Mouse (Mus musculus): ENCODE measurements around the gene Ryr2. TPM values are rescaled to one million over a fixed set of nuclear protein-coding genes. Genes with fewer than 3 reads are reported as not detected.
"Not testable (repeated sequence)": the region's sequence is repeated elsewhere in the genome, so short reads cannot be mapped to it uniquely, and the experiment has no call there.

The Ryr2 gene
- total RNA-seq, 4 experiments from 2014 or later, result 0.35 to 0.77 (median 0.58) TPM

DNA sequence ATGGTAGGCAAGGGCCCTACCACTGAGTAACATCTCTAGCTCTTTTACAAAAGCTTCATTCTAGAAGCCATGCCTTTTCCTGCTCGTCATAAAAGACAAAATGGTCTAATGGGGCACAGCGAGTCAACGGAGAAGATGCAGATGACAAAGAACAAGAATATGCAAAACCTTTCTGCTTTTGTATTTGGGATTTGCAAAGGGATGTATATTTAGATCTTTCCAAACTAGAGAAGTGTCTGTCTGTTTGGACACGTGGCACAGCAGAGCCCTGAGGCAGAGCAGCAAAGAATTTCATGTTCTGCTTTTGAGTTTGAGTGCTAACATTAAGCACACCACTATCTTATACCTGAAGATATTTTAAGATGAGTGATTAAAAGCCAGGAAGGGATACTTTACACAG is 224.4 kb downstream of the Ryr2 start:
- no peak for DNase-seq (ENCODE audit: low spot score in 2 of 2)

DNA sequence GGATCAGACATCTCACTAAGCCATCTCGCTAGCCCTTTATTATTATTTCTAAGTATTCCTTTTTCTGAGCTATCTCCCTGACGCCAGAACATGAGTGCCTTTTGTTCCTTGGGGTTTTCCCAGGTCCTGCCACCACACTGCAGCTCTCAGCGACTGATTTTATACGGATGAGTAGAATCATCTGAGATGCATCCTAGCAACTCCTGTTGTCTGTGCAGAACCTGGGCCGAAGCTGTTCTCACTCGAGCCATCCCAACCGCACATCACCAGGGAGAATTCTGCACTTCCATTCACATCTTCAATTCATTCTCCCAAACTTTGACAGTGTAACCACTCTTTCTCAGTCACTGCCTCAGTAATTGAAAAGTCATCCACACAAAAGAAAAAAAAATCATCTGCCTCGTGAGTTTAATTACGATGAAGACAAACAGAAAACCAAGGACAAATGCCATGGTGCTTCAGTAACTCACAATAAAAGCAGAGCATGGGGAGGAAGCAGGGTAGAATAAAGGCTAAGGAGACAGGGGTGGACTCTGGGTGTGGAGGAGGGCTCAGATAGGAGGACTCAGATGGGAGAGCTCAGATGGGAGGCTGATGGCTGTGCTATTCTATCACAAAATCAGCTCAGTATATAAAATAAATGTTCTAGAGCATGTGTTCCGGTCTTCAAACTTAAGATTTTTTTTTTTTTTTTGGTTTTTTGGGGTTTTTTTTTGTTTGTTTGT is 226.1 kb downstream of the Ryr2 start:
- DNase-seq (ENCODE audit: low spot score in 2 of 2), result no peak

DNA sequence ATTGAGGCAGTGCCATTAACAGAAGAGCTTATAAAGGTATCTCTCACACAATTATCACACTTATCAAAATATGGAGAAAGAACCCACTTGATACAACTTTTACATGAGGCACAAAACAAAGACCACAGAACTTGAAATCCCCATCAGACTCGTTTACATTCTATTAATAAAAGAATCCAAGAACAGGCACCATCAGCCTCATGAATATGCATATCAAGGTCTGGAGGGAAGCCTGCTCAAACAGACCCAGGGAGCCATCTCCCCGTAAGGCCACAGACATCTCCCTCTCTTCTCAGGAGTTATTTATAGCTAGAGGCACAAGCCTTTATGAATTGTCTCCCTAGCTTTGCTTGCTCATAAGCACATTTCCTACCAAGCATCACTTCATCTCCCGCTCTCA is 227.7 kb downstream of the Ryr2 start:
- DNase-seq (ENCODE audit: low spot score in 2 of 2), result no peak

DNA sequence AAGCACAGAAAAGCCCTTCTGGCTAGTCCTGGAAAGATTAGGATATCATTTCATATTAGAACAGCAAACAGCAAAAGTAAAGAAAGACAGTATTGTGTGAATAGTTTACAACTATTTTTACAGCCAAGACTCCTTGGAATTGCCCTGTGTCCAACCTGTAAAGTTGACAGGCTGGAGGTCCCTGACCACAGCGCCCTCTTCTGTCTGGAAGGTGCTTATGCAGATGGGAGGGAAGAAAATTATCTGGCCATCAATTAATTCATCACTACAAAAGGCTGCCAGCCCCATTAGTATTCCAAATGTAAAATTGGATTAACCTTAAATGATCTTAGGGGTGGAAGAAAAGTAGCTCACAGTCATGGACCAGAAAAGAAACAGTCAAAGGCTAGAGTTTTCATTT is 231.9 kb downstream of the Ryr2 start:
- DNase-seq (ENCODE audit: low spot score in 2 of 2), result no peak

DNA sequence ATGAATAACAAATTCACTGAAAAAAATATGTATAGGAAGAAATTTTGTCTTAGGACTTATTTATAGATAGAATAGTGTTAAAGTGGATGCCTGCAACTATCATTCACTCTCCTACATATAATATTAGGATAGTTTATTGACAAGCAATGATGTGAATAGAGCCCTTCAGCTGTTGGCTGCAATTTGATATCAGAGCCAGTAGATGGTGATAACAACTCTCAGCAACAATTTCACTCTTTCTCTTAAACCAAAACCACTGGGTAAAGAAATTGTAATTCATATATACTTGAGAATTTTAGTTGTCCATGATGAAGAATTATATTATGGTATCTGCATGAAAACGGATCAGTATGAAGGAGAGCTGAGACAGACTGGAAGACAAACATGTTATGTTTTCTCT is 236.8 kb downstream of the Ryr2 start:
- no peak for DNase-seq (ENCODE audit: low spot score in 2 of 2)

DNA sequence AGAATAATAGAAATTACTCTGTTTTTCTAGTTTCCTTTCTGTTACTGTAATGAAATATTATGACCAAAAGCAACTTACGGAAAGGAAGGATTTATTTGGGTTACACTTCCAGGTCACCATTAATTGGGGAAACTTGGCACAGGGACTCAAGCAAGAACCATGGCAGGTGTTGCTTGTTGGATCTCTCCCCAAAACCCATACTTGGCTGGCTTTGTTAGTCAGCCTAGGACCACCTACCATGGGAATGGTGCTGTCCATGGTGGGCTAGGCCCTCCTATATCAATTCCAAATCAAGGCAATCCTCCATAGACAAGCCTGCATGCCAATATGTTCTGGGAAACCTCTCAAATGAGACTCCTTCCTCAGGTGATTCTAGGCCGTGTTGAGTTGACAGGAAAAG is 237.3 kb downstream of the Ryr2 start:
- no peak for DNase-seq (ENCODE audit: low spot score in 2 of 2)

DNA sequence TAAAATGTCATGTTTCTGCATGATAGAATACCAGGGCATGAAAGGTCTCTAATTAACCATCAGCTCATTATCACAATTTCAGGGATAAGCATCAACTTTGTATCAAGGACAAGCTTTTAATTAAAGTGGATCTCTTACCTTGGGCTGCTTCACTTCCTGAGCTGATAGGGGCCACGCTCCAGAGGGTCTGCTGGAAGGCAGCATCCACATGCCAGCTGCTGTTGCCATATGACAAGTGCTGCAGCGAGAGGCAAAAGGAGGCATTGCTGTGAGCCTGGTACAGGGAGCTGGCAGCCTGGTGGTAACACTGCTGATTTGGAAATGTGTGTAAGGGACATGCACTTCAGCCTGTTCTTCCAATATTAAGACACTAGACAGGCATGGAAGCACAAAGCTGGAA is 237.8 kb downstream of the Ryr2 start:
- no peak for DNase-seq (ENCODE audit: low spot score in 2 of 2)

DNA sequence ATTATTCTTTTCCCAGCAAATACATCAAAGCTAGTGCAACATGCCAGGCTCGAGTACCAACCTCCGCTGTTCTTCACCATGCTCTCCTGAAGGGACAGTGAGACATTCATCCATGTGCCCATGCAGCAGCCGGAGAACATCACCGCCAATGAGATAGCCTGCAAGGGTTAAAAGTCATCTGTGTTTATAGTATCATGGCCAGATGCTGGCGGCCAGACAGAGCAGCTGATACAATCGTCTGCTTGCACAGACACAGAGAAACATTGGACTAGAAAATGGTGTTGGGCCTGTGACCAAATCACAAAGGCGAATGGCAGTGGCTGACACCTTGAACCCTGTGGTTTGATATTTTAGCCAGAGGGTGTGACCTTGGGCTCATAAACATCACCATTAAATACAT is 238.7 kb downstream of the Ryr2 start:
- no peak for DNase-seq (ENCODE audit: low spot score in 2 of 2)

DNA sequence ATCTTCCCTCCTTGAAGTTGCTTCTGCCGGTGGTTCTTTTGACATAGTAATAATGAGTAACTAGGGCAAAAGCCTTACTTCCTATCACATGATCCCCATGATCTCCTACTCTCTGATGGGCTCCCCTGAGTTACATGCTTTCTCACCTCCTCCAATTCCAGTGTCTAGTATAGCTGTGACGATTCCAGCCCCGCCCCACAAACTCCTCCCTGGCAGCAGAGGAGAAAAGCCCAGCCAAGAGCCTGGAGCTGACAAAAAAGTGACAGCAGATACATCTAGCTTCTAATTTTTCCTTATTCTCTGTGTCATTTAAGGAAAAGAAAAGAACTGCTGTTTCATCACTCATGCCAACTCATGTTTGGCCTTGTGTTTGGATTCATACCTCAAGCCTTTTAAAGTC is 241.5 kb downstream of the Ryr2 start:
- no peak for DNase-seq (ENCODE audit: low spot score in 2 of 2)

DNA sequence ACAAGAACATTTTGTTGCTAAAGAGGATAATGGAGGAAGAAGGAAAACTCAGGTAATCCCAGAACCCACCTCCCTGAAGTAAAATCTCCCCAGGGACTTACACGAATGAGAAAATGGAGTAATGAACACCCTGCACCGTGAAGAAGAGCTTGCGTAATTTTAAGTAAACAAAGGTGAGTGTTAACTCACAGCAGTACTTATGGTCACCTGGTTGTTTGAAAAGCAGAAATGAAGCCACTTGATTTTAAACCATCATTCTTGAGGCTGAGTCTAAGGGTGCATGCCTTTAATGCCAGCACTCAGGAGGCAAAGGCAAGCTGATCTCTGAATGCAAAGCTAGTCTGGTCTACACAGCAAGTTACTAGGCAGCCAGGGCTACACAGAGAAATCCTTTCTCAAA is 255.1 kb downstream of the Ryr2 start:
- DNase-seq (ENCODE audit: low spot score in 2 of 2), result no peak

DNA sequence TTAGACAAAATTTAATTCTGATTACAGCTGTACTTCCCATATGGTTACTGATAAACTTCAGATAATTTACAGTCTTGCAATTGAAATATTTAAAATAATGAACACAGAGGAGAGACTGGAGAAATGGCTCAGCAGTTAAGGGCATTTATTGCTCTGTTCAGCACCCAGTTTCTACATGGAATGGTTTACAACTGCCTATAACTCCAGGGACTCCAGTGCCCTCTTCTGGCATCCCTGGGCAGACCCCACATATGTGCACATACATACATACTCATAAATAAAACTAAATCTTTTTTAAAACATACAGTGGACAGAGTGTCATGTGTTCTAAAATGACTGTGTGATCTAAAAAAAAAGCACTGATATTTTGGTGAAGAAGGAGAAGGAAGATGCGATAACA is 262.9 kb downstream of the Ryr2 start:
- DNase-seq (ENCODE audit: low spot score in 2 of 2), result no peak

DNA sequence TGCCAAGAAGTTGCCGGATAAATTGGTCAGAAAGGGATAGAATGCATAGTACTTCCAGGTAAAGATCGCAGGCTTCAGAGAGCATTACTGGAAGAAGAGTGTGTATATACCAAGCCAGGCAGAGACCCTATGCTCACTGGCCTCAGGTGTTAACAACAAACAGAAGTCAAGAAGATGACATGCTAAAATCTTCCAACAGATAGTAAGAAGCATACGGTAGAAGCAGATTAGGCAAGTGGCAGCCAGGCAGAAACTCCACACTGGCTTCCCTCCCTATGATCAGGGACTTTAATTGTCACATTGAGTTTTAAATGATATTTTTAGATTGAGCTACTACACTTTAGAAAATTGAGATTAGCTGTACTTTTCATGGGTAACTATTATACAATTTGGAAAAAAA is 268.9 kb downstream of the Ryr2 start:
- no peak for DNase-seq (ENCODE audit: low spot score in 2 of 2)

DNA sequence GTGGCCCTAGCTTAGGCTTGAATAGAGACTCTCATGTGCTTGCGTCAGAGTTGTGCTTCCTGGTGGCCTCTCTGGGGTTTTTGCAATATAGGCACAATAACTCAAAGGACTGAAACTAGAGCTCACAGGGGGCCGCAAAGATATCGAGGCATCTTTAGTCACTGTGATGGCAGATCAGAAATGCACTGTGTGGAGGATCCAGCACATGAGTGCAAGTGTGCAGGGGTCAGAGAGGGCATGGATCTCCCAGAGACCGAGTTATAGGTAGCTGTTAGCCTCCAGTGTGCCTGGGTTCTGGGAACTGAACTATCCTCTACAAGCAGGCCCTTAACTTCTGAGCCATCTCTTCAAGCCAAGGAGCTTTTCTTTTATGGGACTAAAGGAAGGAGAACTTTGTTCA is 269.6 kb downstream of the Ryr2 start:
- no peak for DNase-seq (ENCODE audit: low spot score in 2 of 2)

DNA sequence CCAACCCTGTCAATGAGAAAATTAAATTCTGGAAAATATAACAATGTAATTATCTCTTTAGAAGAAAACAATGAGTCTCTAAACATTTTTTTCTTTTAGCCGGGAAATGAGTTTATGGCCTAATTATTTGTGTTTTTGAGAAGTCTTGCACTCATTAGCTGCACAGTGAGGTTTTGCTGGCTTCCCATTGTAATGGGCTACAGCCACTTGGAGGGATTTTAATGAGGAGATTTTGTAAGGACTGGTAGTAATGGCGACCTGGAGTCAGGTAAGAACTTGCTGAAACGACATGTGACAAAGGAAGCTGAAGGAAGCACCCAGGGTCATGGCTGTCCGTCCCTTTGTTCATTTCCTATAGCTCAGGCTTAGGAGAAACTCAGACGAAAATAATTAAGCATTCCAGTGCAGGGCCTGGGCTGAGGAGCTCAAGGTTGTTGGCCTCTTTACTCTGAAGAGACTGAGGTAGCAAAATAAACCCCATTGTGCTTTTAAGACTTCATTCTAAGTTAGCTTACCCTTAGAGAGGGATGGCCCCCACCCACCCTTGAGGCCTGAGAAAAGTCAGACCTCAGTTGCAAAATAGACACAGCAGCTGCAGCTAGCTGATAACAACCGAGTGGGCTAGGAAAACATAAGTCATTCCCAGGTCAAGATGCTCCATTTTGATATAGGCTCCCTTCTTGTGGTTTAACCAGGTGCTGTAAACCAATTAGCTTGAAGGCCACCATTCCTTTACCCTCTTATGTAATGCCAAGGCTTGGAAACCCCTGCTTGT is 270.3 kb downstream of the Ryr2 start:
- DNase-seq (ENCODE audit: low spot score in 2 of 2), result no peak

DNA sequence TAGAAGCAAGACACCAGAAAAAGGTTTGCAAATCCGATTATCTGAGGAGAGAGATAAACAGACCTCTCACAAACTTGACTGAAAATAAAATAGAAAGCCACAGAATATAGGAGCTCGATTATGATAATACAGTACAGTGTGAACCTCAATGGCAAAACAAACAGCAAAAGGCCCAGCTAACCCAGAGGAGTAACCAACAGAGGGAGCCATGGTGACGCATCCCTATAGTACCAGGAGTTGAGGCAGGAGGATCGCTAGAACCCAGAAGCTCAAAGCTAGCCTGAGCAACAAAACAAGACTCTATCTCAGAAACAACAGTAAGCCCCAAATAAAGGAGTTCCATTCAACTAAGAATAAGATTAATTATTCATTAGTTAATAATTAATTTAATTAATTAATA is 275.5 kb downstream of the Ryr2 start:
- DNase-seq (ENCODE audit: low spot score in 2 of 2), result no peak

DNA sequence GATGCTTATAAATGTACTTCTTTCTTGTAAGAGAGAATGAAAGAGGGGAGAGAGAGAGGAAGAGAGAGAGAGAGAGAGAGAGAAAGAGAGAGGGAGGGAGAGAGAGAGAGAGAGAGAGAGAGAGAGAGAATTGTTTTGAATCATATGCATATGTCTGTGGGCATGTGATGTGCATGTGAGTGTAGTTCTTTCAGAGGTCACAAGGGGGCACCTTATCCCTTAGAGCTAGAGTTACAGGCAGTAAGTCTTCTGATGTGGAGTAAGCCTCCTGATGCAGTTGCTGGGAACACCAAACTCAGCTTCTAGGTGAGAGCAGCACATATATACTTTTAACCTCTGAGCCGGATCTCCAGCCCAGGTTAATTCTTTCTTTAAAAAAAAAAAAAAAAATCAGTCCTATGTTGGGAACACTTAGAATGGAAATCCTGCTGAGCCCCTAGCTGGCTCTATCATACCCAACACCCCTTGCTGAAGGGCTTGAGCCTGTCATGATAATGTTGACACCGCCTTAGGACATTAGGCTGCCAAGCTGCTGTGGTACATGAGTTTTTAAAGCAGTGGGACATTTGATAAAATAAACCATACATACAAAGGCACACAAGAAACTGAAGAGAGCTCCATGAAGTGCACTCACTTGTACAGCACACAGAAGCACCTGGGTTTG is 281.1 kb downstream of the Ryr2 start:
- DNase-seq (ENCODE audit: low spot score in 2 of 2), result no peak

DNA sequence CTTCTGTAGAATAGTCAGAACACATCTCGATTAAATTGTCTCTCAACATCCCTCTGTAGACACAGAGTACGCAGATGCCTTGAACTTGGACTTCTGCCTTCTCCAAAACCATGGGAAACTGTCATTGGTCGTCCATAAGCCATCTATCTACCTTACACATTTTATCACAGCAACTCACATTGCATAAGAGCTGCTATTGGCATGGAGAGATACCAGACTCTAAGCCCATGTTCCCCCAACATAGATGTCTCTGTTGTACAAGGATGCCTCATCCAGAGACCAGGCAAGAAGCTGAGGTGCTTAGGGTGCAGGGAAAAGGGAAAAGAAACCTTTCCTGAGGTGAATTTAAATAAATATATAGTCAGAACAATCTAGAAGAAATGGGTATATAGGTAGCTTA is 288.0 kb downstream of the Ryr2 start:
- no peak for DNase-seq (ENCODE audit: low spot score in 2 of 2)

DNA sequence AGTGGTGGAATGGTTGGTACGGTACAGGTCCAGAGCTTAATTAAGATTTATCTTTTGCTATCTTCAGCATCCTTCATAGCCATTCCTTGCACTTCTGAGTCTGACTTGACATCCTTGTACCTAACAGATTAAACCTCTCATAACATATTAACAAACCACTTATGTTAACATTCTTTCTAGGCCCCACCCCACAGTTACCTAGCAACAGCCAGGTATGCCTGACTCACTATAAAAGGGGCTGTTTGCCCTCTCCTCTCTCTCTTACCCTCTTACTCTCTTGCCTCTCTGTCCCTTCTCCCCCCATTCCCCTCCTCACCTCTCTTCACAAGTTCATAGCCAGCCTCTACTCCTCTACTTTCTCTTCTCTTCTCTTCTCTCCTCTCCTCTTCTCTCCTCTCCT is 297.4 kb downstream of the Ryr2 start:
- DNase-seq (ENCODE audit: low spot score in 2 of 2), result not testable (repeated sequence)

DNA sequence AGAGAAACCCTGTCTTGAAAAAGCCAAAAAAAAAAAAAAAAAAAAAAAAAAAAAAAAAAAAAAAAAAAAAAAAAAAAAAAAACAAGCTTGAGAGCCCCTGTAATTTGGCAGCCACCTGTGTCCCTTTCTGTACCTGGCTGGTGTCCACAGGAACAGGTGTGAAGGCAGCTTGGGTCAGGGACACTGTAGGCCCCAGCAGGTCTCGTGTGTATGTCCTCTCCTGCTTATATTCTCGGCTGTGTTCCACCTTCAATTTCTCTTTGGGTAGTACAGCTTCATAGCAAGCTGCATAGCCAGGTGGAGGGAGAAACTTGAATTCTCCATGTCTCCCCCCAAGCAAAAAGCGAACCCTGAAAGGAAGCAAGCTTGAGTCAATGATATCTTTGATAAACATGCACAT is 314.2 kb downstream of the Ryr2 start:
- no peak for DNase-seq (ENCODE audit: low spot score in 2 of 2)

DNA sequence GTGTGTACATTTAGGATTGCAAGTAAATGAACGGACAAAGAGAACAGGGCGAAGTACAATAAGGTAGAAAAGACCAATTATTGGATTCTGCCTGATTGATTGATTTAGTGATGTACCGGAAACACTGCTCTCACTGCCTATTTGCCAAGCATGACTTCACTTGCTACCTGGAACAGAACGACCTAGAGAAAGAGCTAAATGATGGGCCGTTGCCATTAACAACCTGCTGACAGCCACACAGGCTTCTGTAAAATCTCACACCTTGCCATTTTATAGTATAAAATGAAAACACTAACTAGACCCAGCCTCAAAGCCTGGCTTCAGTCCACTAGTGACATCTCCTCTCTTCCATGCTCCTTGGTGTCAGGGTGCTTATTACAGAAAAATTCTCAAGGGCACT is 316.2 kb downstream of the Ryr2 start:
- DNase-seq (ENCODE audit: low spot score in 2 of 2), result no peak

DNA sequence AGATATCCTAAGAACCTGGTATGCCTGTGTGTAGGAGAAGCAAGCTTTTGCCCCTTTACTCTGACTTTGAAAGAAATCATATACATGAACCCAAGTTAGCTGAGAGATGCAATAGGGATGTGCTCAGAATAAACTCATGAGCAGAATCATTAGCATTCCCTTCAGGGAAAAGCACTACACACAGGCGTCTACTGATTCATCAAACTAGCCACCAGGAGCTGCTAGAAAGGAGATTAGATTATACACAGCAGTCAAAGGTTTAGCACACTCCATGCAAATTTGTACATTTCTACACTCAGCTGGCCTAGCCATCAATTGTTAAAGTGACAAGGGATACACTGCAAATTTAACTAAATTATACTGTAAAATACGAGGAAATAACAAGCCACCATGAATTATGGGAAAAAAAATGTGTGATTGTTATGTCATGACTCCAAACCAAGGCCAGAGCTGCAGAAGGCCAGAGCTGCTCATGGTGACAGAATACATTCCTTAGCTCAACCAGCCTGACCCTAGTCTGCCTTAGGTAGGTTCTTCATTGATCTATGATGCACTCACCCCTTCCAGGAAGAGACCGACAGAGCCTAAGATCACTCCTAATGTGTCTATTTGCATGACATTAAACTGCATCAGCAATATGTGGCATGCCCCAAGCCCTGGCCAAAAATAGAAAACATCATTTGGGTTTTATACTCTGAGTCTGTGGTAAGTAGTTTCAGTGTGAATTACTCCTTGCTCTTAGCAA is 324.2 kb downstream of the Ryr2 start:
- DNase-seq (ENCODE audit: low spot score in 2 of 2), result no peak

DNA sequence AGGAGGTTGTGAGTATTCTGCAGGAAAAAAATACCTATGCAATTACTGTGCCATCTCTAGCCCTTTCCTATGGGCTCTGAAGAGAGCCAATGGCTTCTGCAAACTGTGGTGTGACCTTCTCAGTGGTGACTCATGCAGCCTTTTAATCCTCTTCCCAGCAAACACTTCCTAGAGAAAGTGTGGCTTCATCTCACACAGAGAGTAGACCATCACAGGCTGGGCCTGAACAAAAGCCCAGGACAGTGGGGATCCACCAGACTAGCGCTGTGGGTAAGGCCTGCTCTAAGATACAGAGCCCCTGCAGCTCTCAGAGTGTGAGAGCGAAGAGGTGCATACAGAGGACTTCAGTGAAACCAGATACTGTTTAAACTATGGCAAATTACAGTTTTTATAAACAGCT is 325.7 kb downstream of the Ryr2 start:
- no peak for DNase-seq (ENCODE audit: low spot score in 2 of 2)
